Mouse (Mus musculus) adrenal gland, postnatal 14 days (tissue): ENCODE results near the gene Eci1. TPM values are rescaled to one million over a fixed set of nuclear protein-coding genes. Genes with fewer than 3 reads are reported as not detected.
"Not testable (repeated sequence)": the region's sequence is repeated elsewhere in the genome, so short reads cannot be mapped to it uniquely, and the experiment has no call there.

Source experiments
- DNase-seq: peaks from one replicate; pipeline ENCODE4 v3.0.0; 2021; ENCODE audit warnings: mixed read lengths
- long read RNA-seq, 2 experiments: library from polyadenylated mRNA; stranded (forward); transcript quantifications; one replicate each; pipeline ENCODE4 v2.0.0; 2021
- total RNA-seq: library from RNA; stranded (reverse); gene quantifications from 2 replicates; pipeline ENCODE4 v1.2.3, GENCODE M21; 2021

The Eci1 gene
- total RNA-seq: 505 and 573 TPM in 2 replicates
- long read RNA-seq, experiment 1, transcript Eci1-205 (7 exons, 1,137 nt): major isoform, 410 of 454 reads
- long read RNA-seq, experiment 1, partial matches to known transcripts: 33 of 454 reads
- long read RNA-seq, experiment 1, other reads (novel, unspliced or antisense): 8 of 454 reads
- long read RNA-seq, experiment 2, transcript Eci1-207 (2 exons, 499 nt): minor isoform, 7 of 499 reads
- long read RNA-seq, experiment 2, transcript Eci1-205 (7 exons, 1,137 nt): major isoform, 452 of 499 reads
- long read RNA-seq, experiment 2, partial matches to known transcripts: 32 of 499 reads
- long read RNA-seq, experiment 2, other reads (novel, unspliced or antisense): 6 of 499 reads

DNA sequence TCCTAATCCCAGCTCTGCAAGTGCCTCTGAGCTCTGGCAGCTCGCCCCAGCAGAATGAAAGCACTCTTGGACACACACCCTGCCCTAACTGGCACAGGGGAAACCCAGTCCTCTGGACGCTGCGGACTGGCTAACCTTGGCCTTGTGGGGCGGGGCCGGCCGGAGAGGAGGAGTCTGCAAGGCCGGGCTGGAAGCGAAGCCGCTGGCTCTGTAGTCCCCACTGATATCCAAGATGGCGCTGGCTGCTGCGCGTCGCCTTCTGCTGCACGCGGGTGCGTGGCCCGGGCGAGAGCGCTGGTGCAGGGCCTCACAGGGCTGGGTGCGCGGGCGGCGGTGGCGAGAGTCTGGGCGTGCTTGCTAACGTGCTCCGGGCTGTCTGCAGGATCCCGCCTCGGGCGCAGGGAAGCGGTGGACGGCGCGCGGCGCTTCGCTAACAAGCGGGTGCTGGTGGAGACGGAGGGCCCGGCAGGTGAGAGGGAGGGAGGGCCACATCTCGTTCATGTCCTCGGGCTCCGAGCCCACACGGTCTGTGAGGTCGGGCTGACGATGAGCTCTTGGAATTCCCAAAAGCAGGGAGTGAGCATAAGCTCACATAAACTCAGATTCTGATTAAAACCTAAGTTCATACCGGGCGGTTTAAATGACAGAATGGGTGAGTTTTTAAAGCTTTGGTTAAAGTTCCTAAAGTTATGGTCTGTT is at the start of gene Eci1:
TSS of gene Eci1 (plus strand) at position 171 of the 699 bp plus-strand sequence.
- DNase-seq: peak; percentile 99

DNA sequence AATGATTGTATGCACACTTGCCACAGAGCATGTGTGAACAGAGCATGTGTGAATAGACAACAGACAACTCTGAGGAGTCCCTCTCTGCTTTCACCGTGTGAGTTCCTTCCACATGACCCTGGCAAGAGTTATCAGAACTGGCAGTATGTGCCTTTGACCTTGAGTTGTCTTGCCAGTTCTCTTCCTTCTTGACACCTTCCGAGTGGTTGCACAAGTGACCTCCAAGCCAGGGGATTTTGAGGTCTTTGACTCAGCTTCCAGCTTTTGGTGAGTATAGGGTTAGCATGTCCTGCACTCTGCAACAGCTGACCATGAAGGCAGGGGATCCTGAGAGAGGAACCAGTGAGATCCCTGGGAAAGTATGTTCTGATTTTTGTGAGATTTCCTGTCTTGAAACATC is 47.9 kb upstream of the Eci1 start:
- DNase-seq: peak; percentile 70

DNA sequence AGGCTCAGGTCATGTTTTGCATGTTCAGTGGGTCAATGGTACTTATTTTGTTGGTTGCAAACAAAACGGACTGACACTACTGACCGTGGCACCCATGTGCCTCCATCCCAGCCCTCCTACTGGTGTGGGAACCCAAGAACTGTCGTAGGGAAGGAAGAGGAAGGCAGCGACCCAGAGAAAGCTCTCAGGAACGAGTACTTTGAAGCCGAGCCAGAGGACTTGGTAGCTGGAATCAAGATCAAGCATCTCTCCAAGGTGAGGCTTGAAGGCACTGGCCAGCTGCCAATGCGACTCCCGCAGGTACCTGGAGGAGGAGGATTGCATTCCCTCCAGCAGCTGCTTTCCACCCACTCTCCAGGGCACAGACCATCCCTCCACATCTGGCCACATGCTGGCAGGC is 42.7 kb upstream of the Eci1 start:
- no peak for DNase-seq

GRCm38 (mm10) chr17:24388711-24389110 is 37.7 kb upstream of the Eci1 start:
- DNase-seq: no peak

DNA sequence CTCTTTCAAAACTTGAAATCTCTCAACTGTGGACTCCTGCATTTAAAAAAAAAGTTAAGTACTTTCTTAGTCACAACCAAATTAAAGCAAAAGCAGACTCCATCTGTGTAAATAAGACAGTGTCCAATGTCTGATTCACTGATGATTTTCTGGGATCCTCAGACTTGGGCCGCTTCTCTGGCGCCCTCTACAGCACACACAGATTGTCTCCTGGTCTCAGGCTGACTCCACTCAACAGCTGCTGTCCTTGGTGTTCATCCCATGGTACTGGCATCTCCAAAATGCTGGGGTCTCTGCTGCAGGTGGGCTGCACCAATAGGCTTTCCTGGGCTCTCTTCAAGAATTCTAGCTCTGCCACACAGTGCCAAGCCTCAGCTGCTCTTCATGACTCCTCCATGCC is 36.6 kb upstream of the Eci1 start:
- DNase-seq: peak; percentile 81

DNA sequence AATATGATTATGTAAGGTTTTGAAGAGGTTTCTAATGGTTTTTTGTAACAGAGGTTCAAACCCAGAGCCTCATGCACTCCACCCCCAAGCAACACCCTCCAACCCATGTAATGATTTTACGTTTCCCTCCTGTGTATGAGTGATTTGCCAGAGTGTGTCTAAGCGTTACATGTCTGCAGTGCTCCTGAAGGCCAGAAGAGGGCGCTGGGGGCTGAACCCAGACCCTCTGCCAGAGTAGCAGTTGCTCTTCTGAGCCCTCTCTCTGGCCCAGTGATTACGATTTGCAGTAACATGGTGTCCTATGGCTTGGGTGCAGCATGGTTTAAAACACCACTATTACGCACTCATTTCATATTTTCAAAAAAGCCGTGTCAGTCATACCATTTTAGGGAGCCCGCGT is 35.3 kb upstream of the Eci1 start:
- DNase-seq: peak; percentile 66

DNA sequence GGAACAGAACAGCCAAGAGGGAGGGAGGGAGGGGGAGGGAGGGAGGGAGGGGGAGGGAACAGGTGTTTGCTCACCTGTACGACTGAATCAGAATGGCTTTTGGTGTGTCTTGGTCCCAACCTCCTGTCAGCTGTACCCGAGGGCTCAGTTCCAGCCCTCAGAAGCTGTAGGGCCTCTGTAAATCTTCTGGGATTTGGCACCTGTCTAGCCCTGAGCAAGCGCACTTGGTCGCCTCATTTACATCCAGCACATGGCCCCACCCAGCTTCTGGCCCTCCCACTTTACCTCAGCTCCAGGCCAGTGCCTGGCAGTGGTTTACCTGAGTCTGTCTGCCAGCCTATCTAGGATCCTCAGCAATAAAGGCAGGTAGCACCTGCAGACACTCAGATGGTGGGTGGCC is 32.9 kb upstream of the Eci1 start:
- no peak for DNase-seq

- peak; percentile 70 for DNase-seq
Measured at GRCm38 (mm10) chr17:24394456-24394855, 32.0 kb upstream of the Eci1 start.

DNA sequence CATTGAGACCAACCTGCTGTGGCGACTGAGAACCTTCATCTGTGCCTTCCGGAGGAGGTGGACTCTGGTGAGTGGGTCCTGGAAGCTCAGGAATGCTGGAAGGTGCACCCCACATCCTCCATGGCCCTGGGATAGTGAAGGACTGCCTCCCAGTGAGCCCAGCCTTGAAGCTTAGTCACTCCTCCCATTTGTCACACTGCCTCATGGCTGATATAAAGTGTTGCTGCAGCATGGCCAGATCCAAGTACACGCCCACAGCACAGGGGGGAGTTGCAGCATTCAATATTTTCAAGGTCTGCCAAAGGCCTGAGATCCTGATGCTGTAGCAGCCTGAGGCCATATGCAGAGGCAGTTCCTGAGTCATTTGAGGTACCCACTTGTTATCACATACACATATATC is 24.1 kb upstream of the Eci1 start:
- peak; percentile 87 for DNase-seq

- DNase-seq: no peak
Measured at GRCm38 (mm10) chr17:24407116-24407803, 19.2 kb upstream of the Eci1 start.

- peak; percentile 26 for DNase-seq
Measured at GRCm38 (mm10) chr17:24413557-24414211, 12.8 kb upstream of the Eci1 start.

- DNase-seq: peak; percentile 96
Measured at GRCm38 (mm10) chr17:24414230-24414976, 12.0 kb upstream of the Eci1 start, which contains the start of gene Rnps1. TSS of gene Rnps1 (plus strand) at chr17:24414565.

DNA sequence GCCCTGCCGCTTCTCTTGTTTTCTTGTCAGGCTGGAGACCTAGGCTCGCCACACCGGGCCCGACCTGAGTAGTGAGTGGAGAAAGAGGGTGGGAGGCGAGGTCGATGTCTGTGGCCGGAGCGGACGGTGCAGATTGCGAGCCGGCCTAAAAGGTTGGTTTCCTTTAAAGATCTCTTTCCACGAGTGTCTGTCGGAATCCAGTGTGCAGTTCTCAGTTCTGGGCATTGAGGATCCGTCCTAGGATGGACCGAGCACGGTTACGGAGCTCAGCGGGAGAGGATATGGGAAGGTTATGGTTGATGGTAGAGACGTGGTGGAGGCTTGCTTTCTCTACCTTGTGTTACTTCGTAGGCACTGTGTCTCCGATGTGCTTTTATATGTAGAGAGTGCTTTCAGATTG is 11.4 kb upstream of the Eci1 start:
- no peak for DNase-seq

GRCm38 (mm10) chr17:24416051-24416652 is 10.3 kb upstream of the Eci1 start:
- DNase-seq: no peak

DNA sequence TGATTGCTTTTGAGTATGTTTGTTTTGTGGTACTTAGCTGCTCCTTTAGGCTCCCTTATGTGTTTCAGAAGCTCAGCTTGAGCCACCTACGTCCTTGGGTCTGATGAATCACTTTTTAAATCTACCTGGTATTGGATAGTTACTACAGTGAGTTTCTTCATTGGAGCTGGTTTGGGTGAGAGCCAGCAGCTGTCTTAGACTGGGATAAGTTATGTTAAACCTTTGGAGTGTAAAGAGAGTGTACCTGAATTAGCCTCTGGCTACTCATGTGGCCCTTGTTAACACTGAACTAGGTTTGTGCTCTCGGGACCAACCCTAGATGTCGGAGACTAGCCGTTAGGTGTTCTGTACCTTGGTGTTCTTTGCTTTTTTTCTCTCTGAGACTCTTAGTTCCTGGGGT is 3.3 kb upstream of the Eci1 start:
- DNase-seq: no peak

- DNase-seq: no peak
Measured at GRCm38 (mm10) chr17:24424489-24424888, 2.0 kb upstream of the Eci1 start.

- not testable (repeated sequence) for DNase-seq
Measured at GRCm38 (mm10) chr17:24425326-24425725, 1.1 kb upstream of the Eci1 start.

DNA sequence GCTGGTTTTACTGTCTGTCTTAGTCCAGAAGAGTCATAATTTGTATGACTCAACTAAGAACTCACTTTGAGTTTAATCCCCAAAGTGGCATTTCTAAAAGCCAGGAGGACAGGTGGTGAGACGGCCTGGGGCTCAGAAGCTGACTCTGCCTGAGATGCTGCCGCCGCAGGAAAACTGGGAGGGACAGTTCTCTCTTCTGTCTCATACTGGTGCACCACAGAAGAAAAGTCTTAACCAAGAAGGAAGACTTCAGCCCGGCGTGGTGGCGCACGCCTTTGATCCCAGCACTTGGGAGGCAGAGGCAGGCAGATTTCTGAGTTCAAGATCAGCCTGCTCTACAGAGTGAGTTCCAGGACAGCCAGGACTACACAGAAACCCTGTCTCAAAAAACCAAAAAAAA is 536 bp upstream of the Eci1 start:
- DNase-seq: no peak

DNA sequence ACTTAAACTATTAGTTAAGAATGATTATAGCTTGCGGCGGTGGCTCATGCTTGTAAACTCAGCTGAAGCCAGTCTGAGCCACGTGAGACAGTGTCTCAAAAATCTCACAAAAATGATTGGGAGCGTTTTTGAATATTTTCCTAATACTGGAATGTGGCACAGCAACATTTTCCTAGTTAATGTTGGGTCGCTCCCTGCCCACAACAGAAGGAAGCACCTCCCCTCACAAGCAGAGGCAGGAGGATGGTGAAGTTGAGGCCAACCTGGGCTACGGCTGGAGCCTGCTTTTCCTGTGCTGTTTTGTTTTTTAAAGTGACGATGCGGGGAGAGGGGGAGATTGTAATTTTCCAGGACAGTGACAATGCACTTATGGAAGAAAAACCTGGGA is 723 bp downstream of the Eci1 start:
- peak; percentile 42 for DNase-seq

- peak; percentile 69 for DNase-seq
Measured at GRCm38 (mm10) chr17:24429201-24429983, 3.0 kb downstream of the Eci1 start.

- DNase-seq: no peak
Measured at GRCm38 (mm10) chr17:24437016-24437415, 10.6 kb downstream of the Eci1 start.
